Mouse (Mus musculus) heart, embryonic 16.5 days (tissue): Measurements from ENCODE around the gene Necap2. TPM values are rescaled to one million over a fixed set of nuclear protein-coding genes. Genes with fewer than 3 reads are reported as not detected.

Source experiments
- ATAC-seq: fragments of 200-750 bp; cut with Nextera tagmentation; replicated peaks from 2 replicates; pipeline ENCODE4 v1.8.0; 2017; ENCODE audit warnings: moderate number of reproducible peaks; ENCODE audit not compliant: insufficient read depth, low FRiP score; ENCODE audit errors: extremely low read depth
- H3K27ac ChIP-seq: fragments of 300-500 bp; sonication (generic); 2 replicates; pipeline ENCODE4 v1.5.1; 2014; ENCODE audit warnings: mild to moderate bottlenecking, low read length, control low read depth, moderate library complexity
- H3K27me3 ChIP-seq: fragments of 300-500 bp; sonication (generic); 2 replicates; pipeline ENCODE4 v1.6.1; 2014; ENCODE audit warnings: low read length, mixed read lengths; ENCODE audit not compliant: control insufficient read depth, insufficient read depth
- H3K36me3 ChIP-seq: fragments of 300-500 bp; sonication (generic); 2 replicates; pipeline ENCODE4 v1.6.1; 2014; ENCODE audit not compliant: control insufficient read depth, insufficient read depth
- H3K4me1 ChIP-seq: fragments of 300-500 bp; sonication (generic); 2 replicates; pipeline ENCODE4 v1.6.1; 2014; ENCODE audit warnings: low read length, mixed read lengths; ENCODE audit not compliant: control insufficient read depth, insufficient read depth
- H3K4me2 ChIP-seq: fragments of 300-500 bp; sonication (generic); 2 replicates; pipeline ENCODE4 v1.6.1; 2014; ENCODE audit warnings: low read depth, mild to moderate bottlenecking, control low read depth, low read length
- H3K4me3 ChIP-seq: fragments of 300-500 bp; sonication (generic); 2 replicates; pipeline ENCODE4 v1.5.1; 2014; ENCODE audit warnings: mild to moderate bottlenecking, control low read depth, low read length
- H3K9ac ChIP-seq: fragments of 300-500 bp; sonication (generic); 2 replicates; pipeline ENCODE4 v1.6.1; 2014; ENCODE audit warnings: low read length, control low read depth
- H3K9me3 ChIP-seq: fragments of 300-500 bp; sonication (generic); replicated peaks from 2 replicates; pipeline ENCODE4 v1.6.1; 2016; ENCODE audit warnings: low read length; ENCODE audit not compliant: control insufficient read depth
- WGBS: fragments of 180-500 bp; shearing (Covaris S2); extraction: QIAGEN DNeasy Blood & Tissue Kit; methylation state at CpG from one replicate; pipeline ENCODE4 v1.1.7; 2014; 5-methylcytosine and 5-hydroxymethylcytosine counted together
- polyA plus RNA-seq: library from polyadenylated mRNA; unstranded; fragments of >200 nt; fragmentation: Nextera tagmentation; extraction: Ambion mirVana; gene quantifications from 2 replicates; pipeline ENCODE4 v1.2.1, GENCODE M21; 2015

Gene Necap2
- polyA plus RNA-seq, 1 experiment from 2014 or later, result 49.8 TPM

DNA sequence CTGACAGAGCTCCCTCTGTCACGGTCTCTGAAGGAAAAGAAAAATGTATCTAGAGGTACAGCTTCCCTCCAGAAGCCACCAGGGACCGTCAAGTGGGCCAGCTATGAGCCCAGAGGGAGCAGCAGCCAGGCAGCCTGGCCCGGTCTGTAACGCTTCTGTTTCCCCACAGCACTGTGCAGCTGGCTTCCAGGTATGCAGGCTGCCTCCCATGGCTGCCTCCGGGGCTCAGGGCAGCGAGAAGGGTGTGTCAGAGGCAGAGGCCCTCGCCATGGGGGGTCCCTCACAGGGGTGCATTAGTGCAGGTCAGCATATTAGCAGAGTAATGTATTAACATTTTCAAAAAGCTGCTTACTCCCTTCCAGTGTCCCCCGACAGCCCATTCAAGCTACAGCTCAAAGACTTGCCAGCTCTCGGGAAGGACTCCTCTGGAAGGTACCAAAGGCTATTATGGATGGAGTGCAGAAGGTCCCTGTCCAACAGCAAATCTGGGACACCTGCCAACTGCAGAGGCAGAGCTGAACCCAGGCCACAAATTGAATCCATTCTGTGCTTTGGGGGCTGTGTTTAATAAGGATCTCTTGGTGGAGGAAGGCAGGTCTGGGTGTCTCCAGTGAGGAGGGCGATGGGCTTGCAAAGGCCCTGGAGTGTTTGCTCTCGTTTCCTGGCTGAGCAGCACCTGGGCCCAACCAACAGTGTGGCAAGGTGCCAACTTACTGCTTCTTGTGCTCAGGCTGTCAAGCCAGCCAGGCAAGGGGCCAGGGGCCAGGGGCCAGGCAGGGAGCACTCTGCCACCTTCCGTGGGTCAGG, 11.2 kb downstream of the Necap2 start:
- no peak overlapping the region for H3K4me2 ChIP-seq
- H3K9me3 ChIP-seq, result no peaks in the 10 kb centered on the region
- H3K4me3 ChIP-seq, result no peak overlapping the region
- peak overlapping the region; percentile 62 for H3K27ac ChIP-seq
- ATAC-seq, result 0 out of 2 replicates have a peak, but pooled peaks have one; percentile 33
- H3K4me1 ChIP-seq, result peaks cover 34% of the 10 kb centered on the region
- H3K27me3 ChIP-seq, result no peaks in the 10 kb centered on the region
- peak overlapping the region; percentile 35; the same call in 1 of the 2 replicates for H3K9ac ChIP-seq
- 57% methylated on average over 12 of the region's 12 CpGs for WGBS
- H3K36me3 ChIP-seq, result peaks cover 38% of the 10 kb centered on the region

DNA sequence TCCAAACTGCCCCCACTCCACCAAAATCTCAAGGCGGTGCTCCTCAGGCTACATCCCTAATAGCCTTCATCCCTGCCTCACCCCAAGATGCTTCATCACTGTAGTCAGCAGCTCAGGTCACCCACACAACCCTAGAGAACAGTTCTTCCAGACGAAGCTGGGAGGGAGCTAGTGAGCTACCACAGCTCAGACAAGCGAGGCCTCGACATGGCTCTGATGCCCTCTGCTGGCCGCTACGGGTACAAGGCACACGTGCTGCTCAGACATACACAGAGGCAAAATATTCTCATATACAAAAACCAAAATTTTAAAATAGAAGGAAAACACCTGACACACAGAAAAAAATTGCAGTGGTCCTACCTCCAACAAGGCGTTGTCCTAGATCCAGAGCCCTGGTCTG, 13.0 kb downstream of the Necap2 start:
- 5% methylated on average over 8 of the region's 8 CpGs for WGBS
- ATAC-seq, result no peak
- Histone ChIP-seq H3K4me1 (peaks cover 41% of the 10 kb centered on the region), H3K4me3 (no peak overlapping the region), H3K9me3 (no peaks in the 10 kb centered on the region), H3K36me3 (peaks cover 29% of the 10 kb centered on the region), H3K9ac (no peak overlapping the region), H3K27me3 (no peaks in the 10 kb centered on the region), H3K27ac (no peak overlapping the region), H3K4me2 (no peak overlapping the region)

DNA sequence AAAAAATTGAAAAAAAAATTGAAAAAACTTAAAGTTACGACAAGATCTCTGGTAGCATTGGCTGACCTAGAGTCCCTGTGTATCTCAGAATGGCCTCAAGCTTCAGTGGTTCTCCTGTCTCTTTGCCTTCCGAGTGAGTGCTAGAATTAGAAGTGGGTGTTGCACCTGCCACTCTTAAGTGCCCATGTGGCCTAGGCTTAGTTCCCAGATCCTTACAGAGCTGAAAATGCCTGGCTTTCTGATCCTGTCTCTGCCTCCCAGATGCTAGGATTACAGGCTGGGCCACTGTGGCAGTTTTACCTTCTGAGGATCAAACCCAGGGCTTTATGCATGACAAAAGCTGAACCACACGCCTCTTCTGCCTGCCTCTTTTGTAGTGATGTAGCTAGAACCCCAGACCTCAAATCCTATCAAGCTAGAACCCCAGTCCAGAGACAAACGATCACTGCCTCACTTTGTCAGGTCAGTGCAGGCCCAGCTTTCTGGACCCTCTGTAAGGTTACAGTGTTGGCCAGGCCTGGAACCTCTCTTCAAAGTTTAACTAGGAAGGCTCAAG, 14.0 kb downstream of the Necap2 start:
- peak overlapping the region; percentile 21; the same call in 1 of the 2 replicates for H3K27ac ChIP-seq
- no peak overlapping the region for H3K9ac ChIP-seq
- H3K4me2 ChIP-seq, result no peak overlapping the region
- WGBS, result 66% methylated on average over 4 of the region's 4 CpGs
- no peak for ATAC-seq
- H3K27me3 ChIP-seq, result no peaks in the 10 kb centered on the region
- no peak overlapping the region for H3K4me3 ChIP-seq
- peaks cover 29% of the 10 kb centered on the region for H3K36me3 ChIP-seq
- H3K9me3 ChIP-seq, result no peaks in the 10 kb centered on the region
- peaks cover 48% of the 10 kb centered on the region for H3K4me1 ChIP-seq

DNA sequence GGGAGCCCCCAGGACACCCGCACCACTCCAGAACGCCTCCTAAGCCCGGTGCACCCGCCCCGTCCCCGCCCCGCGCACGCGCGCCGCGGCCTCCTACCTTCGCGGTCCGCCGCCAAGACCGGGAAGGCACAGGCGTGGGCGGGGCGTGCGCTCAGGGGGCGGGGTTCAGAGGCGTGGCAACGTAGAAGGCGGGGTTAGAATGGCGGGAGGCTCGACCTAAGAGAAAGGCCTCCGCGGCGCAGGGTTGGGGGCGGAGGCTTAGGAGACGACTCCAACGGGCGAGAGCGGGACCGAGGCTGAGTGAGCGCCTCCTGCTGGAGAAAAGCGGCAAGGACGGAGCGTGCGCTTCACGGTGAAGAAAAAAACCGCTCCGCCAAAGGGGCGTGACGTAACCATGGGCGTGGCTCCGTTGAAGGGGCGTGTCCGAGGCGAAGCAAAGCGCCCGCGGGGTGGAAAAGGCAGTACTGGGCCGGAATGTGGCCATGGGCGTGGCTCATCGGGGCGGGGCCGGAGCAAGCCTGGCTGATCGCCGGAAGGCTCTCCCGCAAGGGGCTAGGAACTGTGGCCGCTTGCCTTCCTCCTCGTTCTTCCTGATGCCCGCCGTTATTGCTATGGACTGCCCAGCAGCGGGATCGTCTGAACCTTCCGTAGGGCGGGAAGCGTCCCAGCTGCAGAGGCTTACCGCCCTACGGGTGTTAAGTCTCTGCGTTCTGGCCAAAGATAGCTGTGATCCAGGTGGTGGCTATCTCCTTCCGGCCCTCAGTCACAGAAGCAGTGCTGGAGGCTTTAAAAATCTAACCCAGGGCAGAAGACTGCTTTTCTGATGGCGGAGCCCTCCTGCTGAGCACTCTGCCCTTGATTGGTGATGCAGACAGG, 17.5 kb downstream of the Necap2 start, which contains the start of gene Crocc:
TSS of gene Crocc (minus strand) at position 125 of the 876 bp plus-strand sequence.
- Histone ChIP-seq H3K36me3 (peaks cover 11% of the 10 kb centered on the region), H3K27ac (peak within 1 kb of the TSS; percentile 90), H3K27me3 (no peaks in the 10 kb centered on the region), H3K9ac (peak within 1 kb of the TSS; percentile 82), H3K4me2 (peak within 1 kb of the TSS; percentile 77), H3K9me3 (no peaks in the 10 kb centered on the region), H3K4me1 (peaks cover 23% of the 10 kb centered on the region), H3K4me3 (peak within 1 kb of the TSS; percentile 70)
- under 1% methylated on average over 75 of the region's 77 CpGs for WGBS
- ATAC-seq, result peak; percentile 96

DNA sequence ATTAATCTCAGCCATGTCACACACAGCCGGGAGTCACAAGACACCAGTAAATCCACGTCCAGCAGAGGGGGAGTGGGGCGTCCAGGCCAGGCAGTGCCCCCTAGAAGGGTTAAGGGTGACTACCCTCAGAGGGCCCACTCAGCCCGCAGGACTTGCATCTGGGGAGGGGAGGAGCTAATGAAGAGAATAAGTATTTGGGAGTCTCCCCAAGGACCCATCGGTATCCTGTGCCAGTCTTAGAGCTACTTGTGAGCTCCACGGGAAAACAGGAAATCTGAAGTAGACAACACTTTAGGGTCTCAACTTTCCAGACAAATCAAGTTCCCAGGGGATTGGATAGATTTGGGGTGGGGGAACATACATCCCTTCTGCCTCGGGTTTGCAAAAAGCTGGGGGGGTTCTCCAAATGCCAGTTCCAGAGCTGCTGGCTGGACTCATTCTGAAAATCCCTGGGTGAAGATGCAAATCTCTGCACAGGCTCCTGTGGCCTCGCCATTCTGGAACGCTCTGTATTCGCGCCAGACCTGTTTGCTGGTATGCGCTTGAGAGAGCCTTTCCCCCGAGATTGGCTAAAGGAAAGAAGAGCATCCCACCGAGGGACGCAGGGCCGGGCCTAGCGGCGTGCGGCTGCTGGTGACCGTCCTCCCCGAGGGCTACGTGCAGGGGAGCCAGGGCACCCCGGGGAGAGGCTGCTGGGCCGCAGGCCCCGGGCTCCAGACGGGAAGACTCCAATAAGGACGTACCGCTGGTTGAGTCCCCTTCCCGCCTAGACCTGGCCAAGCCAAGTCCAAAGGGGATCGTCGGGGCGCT, 18.3 kb downstream of the Necap2 start:
- WGBS, result 2% methylated on average over 32 of the region's 32 CpGs

DNA sequence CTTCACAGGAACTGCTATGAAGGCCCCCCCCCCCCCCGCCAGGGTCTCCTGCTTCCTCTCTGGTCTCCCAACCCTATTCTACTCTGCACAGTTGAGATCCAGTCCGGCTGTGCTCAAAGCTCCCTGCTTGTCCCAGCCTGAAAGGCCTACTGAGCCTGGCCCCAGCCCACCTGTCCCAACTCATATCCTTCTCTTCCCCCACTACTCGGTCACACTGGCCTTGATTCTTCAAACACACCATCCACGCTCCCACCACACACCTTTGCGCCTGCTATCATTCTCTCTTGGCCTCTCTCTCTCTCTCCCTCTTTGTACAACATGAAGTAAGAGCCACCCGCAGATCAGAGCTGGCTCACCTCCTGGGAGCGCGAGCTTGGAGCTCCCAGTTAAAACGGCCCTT, 19.3 kb downstream of the Necap2 start:
- Histone ChIP-seq H3K27ac (no peak overlapping the region), H3K27me3 (no peaks in the 10 kb centered on the region), H3K4me1 (peaks cover 23% of the 10 kb centered on the region), H3K9me3 (no peaks in the 10 kb centered on the region), H3K4me2 (no peak overlapping the region), H3K4me3 (no peak overlapping the region), H3K36me3 (peaks cover 8% of the 10 kb centered on the region), H3K9ac (no peak overlapping the region)
- WGBS, result 70% methylated on average over 8 of the region's 9 CpGs
- ATAC-seq, result no peak

More for the DNA sequence above, 18.3 kb downstream of the Necap2 start:
- Histone ChIP-seq H3K36me3 (peaks cover 8% of the 10 kb centered on the region), H3K4me2 (peak overlapping the region; percentile 77), H3K9me3 (no peaks in the 10 kb centered on the region), H3K4me3 (peak overlapping the region; percentile 70), H3K9ac (peak overlapping the region; percentile 82), H3K27me3 (no peaks in the 10 kb centered on the region), H3K4me1 (peaks cover 23% of the 10 kb centered on the region), H3K27ac (peak overlapping the region; percentile 90)
- no peak; the same call in 1 of the 2 replicates for ATAC-seq

DNA sequence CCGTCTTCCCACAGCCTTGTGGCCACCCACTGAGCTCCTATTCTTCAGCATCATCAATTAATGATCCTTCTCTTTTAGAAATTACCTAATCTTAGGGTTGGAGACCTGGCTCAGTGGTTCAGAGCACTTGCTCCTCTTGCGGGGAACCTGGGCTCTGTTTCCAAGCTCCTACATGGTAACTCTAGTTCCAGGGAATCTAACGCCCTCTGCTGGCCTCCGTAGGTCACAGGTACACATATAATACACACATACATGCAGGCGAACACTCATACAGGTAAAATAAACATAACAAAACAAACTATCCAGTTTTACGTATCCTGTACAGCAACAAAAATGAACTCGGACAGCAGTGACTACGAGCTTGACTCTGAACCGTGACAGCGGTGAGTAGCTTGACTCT, 21.2 kb downstream of the Necap2 start:
- H3K27ac ChIP-seq, result no peak overlapping the region
- H3K4me2 ChIP-seq, result no peak overlapping the region
- 96% methylated on average over 10 of the region's 10 CpGs for WGBS
- H3K27me3 ChIP-seq, result no peaks in the 10 kb centered on the region
- H3K4me1 ChIP-seq, result peaks cover 39% of the 10 kb centered on the region
- peaks cover 11% of the 10 kb centered on the region for H3K36me3 ChIP-seq
- no peak overlapping the region for H3K4me3 ChIP-seq
- H3K9ac ChIP-seq, result no peak overlapping the region
- no peaks in the 10 kb centered on the region for H3K9me3 ChIP-seq
- no peak for ATAC-seq

DNA sequence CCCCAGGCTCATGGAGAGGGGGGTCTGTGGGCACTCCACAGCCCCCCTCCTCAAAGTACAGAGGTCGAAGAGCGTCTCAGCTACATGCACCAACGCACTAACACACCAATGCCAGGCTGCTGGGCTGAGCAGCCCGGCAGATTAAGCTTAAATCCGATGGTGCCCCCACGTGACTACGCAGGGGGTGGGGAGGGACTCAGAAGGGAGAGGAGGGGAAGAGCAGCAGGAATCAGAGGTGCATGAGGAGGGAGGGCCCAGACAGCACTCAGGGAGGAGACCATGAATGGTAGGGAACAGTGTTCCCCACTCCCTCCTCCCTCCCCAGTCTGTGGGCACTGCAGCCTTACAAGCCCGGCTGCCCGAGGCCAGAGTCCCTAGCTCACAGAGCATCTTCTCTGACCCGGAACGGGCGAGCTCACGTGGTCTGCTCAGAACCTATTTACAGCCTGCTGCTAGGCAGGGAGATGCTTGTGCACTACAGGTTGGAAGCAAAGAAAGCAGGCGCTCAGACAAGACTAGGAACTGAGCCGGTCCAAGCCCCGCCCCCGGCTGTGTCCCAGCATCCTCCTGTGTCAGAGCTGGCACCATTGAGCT, 24.5 kb downstream of the Necap2 start:
- Histone ChIP-seq H3K36me3 (peaks cover 11% of the 10 kb centered on the region), H3K4me2 (peak overlapping the region; percentile 36; the same call in 1 of the 2 replicates), H3K4me1 (peaks cover 22% of the 10 kb centered on the region), H3K27ac (peak overlapping the region; percentile 51), H3K4me3 (peak overlapping the region; percentile 3; the same call in 1 of the 2 replicates), H3K9me3 (no peaks in the 10 kb centered on the region), H3K9ac (peak overlapping the region; percentile 56), H3K27me3 (no peaks in the 10 kb centered on the region)
- peak; percentile 31; the same call in 1 of the 2 replicates for ATAC-seq
- WGBS, result 42% methylated on average over 17 of the region's 17 CpGs
